Mouse (Mus musculus) stomach, adult 2 months (tissue): ENCODE data around the gene Selenom. TPM values are rescaled to one million over a fixed set of nuclear protein-coding genes. Genes with fewer than 3 reads are reported as not detected.

Experiments
- polyA plus RNA-seq: library from polyadenylated mRNA; depleted of rRNA; stranded (reverse); fragments of >200 nt; gene quantifications from 2 replicates; pipeline ENCODE4 v1.2.3, GENCODE M21; 2012; rRNA removed

Selenom gene
- polyA plus RNA-seq: 106 and 141 TPM in 2 replicates

GRCm38 (mm10) chr11:3514529-3515054 is at the start of gene Selenom:
Gene Selenom (plus strand): TSS chr11:3514684.

GRCm38 (mm10) chr11:3487952-3488570 is 26.4 kb upstream of the Selenom start, which contains the start of gene Pla2g3:
Gene Pla2g3 (plus strand): TSS chr11:3488284.

GRCm38 (mm10) chr11:3540451-3541085 is 26.1 kb downstream of the Selenom start, which contains the start of gene Smtn:
Gene Smtn (minus strand): TSS chr11:3540612.

Other genes with a start within 250 kb of the Selenom start
- gene Drg1, start 248.3 kb upstream of the Selenom start, polyA plus RNA-seq: 1.5 and 3.1 TPM in 2 replicates
- 8.1 and 12.0 TPM in 2 replicates for gene Patz1, start 225.8 kb upstream of the Selenom start, polyA plus RNA-seq
- 7.7 and 9.1 TPM in 2 replicates for gene Pik3ip1, start 184.3 kb upstream of the Selenom start, polyA plus RNA-seq
- gene Limk2, start 105.5 kb upstream of the Selenom start, polyA plus RNA-seq: 53.7 and 55.5 TPM in 2 replicates
- gene Rnf185, start 62.3 kb upstream of the Selenom start, polyA plus RNA-seq: 12.5 and 12.7 TPM in 2 replicates
- 1.1 and 2.1 TPM in 2 replicates for gene Pla2g3, start 26.4 kb upstream of the Selenom start, polyA plus RNA-seq
- 10.3 and 13.8 TPM in 2 replicates for gene Inpp5j, start 9.9 kb upstream of the Selenom start, polyA plus RNA-seq
- gene Smtn, start 25.9 kb downstream of the Selenom start, polyA plus RNA-seq: 81.6 and 86.6 TPM in 2 replicates
- gene Morc2a, start 134.5 kb downstream of the Selenom start, polyA plus RNA-seq: 1.5 and 2.7 TPM in 2 replicates